Mouse (Mus musculus) liver, adult 2 months (tissue): ENCODE measurements around the gene Ankrd11.

Experiments used
- CTCF ChIP-seq: fragments of 200-500 bp; IDR thresholded peaks from 2 replicates; pipeline ENCODE4 v1.5.1; 2011; ENCODE audit warnings: low read depth, low read length, control low read depth
- POLR2A ChIP-seq: fragments of 200-500 bp; IDR thresholded peaks from 2 replicates; pipeline ENCODE4 v1.6.1; 2011; ENCODE audit warnings: low read length, control low read depth; ENCODE audit not compliant: insufficient read depth; ENCODE audit errors: extremely low read depth

- TF ChIP-seq CTCF (no peak), POLR2A (no peak)
Observed at GRCm38 (mm10) chr8:122987255-122987654, 54.8 kb downstream of the Ankrd11 start.
